Mouse (Mus musculus) testis, adult 2 months (tissue): Measurements from ENCODE around the gene Osmr. TPM values are rescaled to one million over a fixed set of nuclear protein-coding genes. Genes with fewer than 3 reads are reported as not detected.

Experiments used
- H3K27ac ChIP-seq: fragments of 200-500 bp; 2 replicates; pipeline ENCODE4 v1.5.1; 2012; ENCODE audit warnings: low read depth, low read length; ENCODE audit not compliant: control insufficient read depth, insufficient read depth
- H3K27me3 ChIP-seq: fragments of 200-500 bp; 2 replicates; pipeline ENCODE4 v1.6.1; 2012; ENCODE audit warnings: mild to moderate bottlenecking, low read length, moderate library complexity; ENCODE audit not compliant: control insufficient read depth, insufficient read depth
- H3K36me3 ChIP-seq: fragments of 200-500 bp; 2 replicates; pipeline ENCODE4 v1.6.1; 2012; ENCODE audit warnings: mild to moderate bottlenecking, low read length; ENCODE audit not compliant: control insufficient read depth, insufficient read depth
- H3K4me1 ChIP-seq: fragments of 200-500 bp; 2 replicates; pipeline ENCODE4 v1.6.1; 2012; ENCODE audit warnings: low read length; ENCODE audit not compliant: control insufficient read depth, insufficient read depth
- H3K4me3 ChIP-seq: fragments of 200-500 bp; 2 replicates; pipeline ENCODE4 v1.5.1; 2012; ENCODE audit warnings: low read depth, mild to moderate bottlenecking, low read length, moderate library complexity, mixed read lengths; ENCODE audit not compliant: control insufficient read depth
- CTCF ChIP-seq: fragments of 200-500 bp; IDR thresholded peaks from 2 replicates; pipeline ENCODE4 v1.5.1; 2012; ENCODE audit warnings: low read depth, mild to moderate bottlenecking, inconsistent platforms, low read length, moderate library complexity; ENCODE audit not compliant: control insufficient read depth, insufficient read depth, insufficient replicate concordance
- POLR2A ChIP-seq: fragments of 200-500 bp; IDR thresholded peaks from 2 replicates; pipeline ENCODE4 v1.6.1; 2012; ENCODE audit warnings: low read depth, mild to moderate bottlenecking, inconsistent platforms, low read length, moderate library complexity; ENCODE audit not compliant: control insufficient read depth
- polyA plus RNA-seq: library from polyadenylated mRNA; depleted of rRNA; stranded (reverse); fragments of >200 nt; gene quantifications from 2 replicates; pipeline ENCODE4 v1.2.3, GENCODE M21; 2012

The Osmr gene
- polyA plus RNA-seq, 1 experiment, result 0.90 TPM

- no peaks in the 10 kb centered on the region; the same call in 1 of the 2 replicates for H3K4me1 ChIP-seq
- no peak for TF ChIP-seq CTCF
- no peak for TF ChIP-seq POLR2A
Observed at GRCm38 (mm10) chr15:6881211-6881610, 6.4 kb upstream of the Osmr start.

DNA sequence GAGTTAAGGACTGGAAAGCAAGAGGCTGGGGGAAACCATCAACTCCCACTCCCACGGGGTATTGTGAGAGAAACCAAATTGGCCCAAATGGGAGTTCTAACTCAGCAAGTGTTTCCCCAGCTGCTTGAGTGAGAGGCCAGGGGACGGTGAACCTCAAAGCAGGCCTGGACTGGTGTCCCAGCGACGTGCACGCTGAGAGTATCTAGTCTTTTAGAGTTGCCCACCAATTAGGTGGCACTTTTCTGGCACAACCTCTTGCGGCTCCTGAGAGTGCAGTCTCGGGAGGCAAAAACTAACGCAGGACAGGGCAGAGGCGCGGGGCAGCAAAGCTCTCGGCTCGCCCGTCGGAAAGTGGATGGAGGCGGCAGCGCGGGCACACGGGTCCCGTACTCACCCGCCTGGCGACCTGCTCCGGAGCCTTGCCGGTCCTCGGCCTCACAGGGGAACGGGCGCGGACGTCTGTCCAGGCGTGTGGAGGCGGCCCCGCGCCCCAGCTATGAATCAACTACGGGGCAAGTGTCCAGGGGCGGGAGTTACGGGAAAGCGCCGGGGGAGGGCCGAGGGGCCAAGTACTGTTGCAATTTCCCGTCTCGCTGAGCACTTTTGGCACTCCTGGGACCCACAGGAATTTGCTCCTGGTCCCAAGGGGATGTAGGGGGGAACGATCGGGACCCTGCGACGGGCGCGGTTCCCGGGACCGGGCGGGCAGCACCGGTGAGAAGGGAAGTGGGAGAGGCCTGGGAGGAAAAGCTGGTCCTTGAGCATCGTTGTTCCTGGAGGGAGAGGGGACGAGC lies 765 bp downstream of the Osmr start:
- no peak overlapping the region for H3K27ac ChIP-seq
- H3K36me3 ChIP-seq, result no peaks in the 10 kb centered on the region
- no peaks in the 10 kb centered on the region for H3K27me3 ChIP-seq
- H3K4me1 ChIP-seq, result no peaks in the 10 kb centered on the region; the same call in 1 of the 2 replicates
- TF ChIP-seq CTCF (no peak), POLR2A (no peak)
- peak overlapping the region; percentile 73 for H3K4me3 ChIP-seq

More at GRCm38 (mm10) chr15:6881211-6881610, 6.4 kb upstream of the Osmr start:
- Histone ChIP-seq H3K27ac (no peak overlapping the region), H3K36me3 (no peaks in the 10 kb centered on the region), H3K27me3 (no peaks in the 10 kb centered on the region), H3K4me3 (no peak overlapping the region)

DNA sequence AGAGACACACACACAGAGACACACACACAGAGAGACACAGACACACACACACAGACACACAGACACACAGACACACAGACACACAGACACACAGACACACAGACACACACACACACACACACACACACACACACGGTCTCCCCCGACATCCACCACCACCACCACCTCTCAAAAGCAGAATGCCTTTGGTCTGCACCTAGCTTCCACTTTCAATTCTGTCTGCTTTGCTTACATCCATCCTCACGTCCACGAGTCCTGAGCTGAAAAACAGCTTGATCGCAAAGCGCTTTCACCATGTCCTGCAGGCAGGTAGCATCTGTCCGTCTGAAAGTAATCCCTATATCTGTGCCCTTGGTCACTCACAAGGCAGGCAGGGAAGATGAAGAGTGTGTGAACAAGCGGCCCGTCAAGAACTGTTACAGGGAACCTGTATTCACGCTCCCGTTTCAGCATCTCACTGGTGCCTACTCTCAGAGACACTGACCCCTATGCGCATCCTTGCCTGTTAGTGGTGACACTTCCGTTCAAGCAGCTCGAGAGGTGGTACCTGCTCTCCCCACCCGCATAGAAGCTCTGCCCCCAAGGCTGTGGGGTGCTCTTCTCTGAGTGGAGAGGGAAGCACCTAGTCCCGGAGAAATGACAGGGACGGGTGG lies 1.5 kb downstream of the Osmr start:
- no peak for TF ChIP-seq CTCF
- no peak for TF ChIP-seq POLR2A
- Histone ChIP-seq H3K4me1 (no peaks in the 10 kb centered on the region; the same call in 1 of the 2 replicates), H3K36me3 (no peaks in the 10 kb centered on the region), H3K4me3 (peak overlapping the region; percentile 73), H3K27ac (no peak overlapping the region), H3K27me3 (no peaks in the 10 kb centered on the region)

DNA sequence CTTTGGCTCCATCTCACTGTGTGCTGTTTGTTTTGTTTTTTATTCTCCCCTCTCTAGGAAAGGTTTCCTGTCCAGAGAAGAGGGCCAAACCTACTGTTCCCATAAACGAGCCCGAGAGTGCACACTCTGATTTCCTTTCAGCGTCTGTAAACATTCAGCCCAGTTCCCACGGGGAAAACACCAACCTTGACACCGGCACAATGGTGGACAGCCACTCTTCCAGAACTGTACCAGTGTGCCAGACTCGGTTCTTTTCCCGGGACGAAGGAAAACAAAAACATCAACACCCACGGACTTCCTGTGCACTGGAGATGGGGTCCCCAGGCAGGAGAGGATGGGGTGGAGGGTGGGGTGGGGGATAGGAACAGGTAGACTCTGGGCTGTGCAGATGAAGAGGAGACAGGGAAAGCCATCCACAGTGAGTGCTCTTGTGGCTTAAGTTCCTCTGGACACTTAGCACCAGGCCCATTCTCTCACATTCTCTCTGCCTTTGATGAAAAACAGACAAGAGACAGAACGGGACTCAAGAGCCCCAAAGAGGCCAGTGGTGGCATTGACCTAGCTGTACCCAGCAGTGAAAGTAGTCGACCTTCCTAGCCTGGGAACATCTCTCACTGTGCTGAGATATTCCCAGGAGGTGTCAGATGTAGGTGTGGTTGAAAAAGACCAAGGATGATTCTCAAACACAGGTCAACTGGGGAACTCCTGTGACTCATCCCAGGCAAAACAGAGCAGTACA lies 3.0 kb downstream of the Osmr start:
- no peaks in the 10 kb centered on the region for H3K36me3 ChIP-seq
- TF ChIP-seq CTCF (no peak), POLR2A (no peak)
- no peak overlapping the region for H3K4me3 ChIP-seq
- no peak overlapping the region for H3K27ac ChIP-seq
- H3K4me1 ChIP-seq, result no peaks in the 10 kb centered on the region; the same call in 1 of the 2 replicates
- no peaks in the 10 kb centered on the region for H3K27me3 ChIP-seq

DNA sequence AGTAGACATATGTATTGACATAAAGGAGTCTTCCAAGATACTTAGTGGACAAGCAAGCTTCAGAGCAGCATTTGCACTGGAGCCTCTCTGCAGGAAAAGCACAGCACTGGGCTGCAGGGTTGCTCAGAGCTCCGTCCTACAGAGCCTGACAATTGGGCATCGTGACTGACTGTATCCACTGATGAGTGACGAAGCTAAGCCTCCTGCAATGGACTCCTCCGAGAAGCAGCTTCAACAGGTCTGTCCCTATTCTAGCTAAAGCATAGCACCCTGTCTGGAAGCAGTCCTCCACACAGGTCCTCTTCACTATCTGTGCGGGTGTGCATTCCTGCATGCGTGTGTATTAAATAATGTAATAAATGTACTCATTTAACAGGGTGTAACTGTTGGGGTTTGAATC lies 7.9 kb downstream of the Osmr start:
- Histone ChIP-seq H3K4me3 (no peak overlapping the region), H3K27me3 (no peaks in the 10 kb centered on the region), H3K36me3 (no peaks in the 10 kb centered on the region), H3K4me1 (peaks cover 2% of the 10 kb centered on the region; the same call in 1 of the 2 replicates), H3K27ac (no peak overlapping the region)
- no peak for TF ChIP-seq CTCF
- TF ChIP-seq POLR2A, result no peak

GRCm38 (mm10) chr15:6862125-6862524 lies 12.6 kb downstream of the Osmr start:
- Histone ChIP-seq H3K4me3 (no peak overlapping the region), H3K36me3 (no peaks in the 10 kb centered on the region), H3K27ac (no peak overlapping the region), H3K27me3 (no peaks in the 10 kb centered on the region), H3K4me1 (peaks cover 5% of the 10 kb centered on the region)
- TF ChIP-seq CTCF (no peak), POLR2A (no peak)

GRCm38 (mm10) chr15:6861617-6862016 lies 13.2 kb downstream of the Osmr start:
- Histone ChIP-seq H3K36me3 (no peaks in the 10 kb centered on the region), H3K27ac (no peak overlapping the region)
- no peak for TF ChIP-seq CTCF
- TF ChIP-seq POLR2A, result no peak

More at GRCm38 (mm10) chr15:6861617-6862016, 13.2 kb downstream of the Osmr start:
- Histone ChIP-seq H3K4me1 (peaks cover 5% of the 10 kb centered on the region), H3K4me3 (no peak overlapping the region), H3K27me3 (no peaks in the 10 kb centered on the region)
